Mouse (Mus musculus) hindbrain, postnatal 0 days (tissue): ENCODE data around the gene Aqp2. TPM values are rescaled to one million over a fixed set of nuclear protein-coding genes. Genes with fewer than 3 reads are reported as not detected.

Source experiments
- ATAC-seq: fragments of 200-750 bp; cut with Nextera tagmentation; 2 replicates; pipeline ENCODE4 v1.8.0; 2017; ENCODE audit warnings: mild to moderate bottlenecking, moderate TSS enrichment, moderate library complexity
- DNase-seq: peaks from one replicate; pipeline ENCODE4 v3.0.0-alpha.2; 2015; ENCODE audit warnings: low spot score
- H3K27ac ChIP-seq: fragments of 300-500 bp; sonication (generic); 2 replicates; pipeline ENCODE4 v1.5.1; 2014; ENCODE audit warnings: mild to moderate bottlenecking
- H3K27me3 ChIP-seq: fragments of 300-500 bp; sonication (generic); 2 replicates; pipeline ENCODE4 v1.6.1; 2014; ENCODE audit warnings: low read length, mixed read lengths; ENCODE audit not compliant: insufficient read depth
- H3K36me3 ChIP-seq: fragments of 300-500 bp; sonication (generic); 2 replicates; pipeline ENCODE4 v1.6.1; 2014; ENCODE audit warnings: low read length, mixed read lengths; ENCODE audit not compliant: insufficient read depth
- H3K4me1 ChIP-seq: fragments of 300-500 bp; sonication (generic); 2 replicates; pipeline ENCODE4 v1.6.1; 2014; ENCODE audit warnings: antibody characterized with exemption, low read length, mixed read lengths; ENCODE audit not compliant: insufficient read depth
- H3K4me2 ChIP-seq: fragments of 300-500 bp; sonication (generic); 2 replicates; pipeline ENCODE4 v1.6.1; 2014; ENCODE audit warnings: low read depth, mild to moderate bottlenecking, low read length, moderate library complexity, mixed read lengths
- H3K4me3 ChIP-seq: fragments of 300-500 bp; sonication (generic); 2 replicates; pipeline ENCODE4 v1.5.1; 2014; ENCODE audit warnings: low read length
- H3K9ac ChIP-seq: fragments of 300-500 bp; sonication (generic); replicated peaks from 2 replicates; pipeline ENCODE4 v1.6.1; 2014; ENCODE audit warnings: mild to moderate bottlenecking, low read length, moderate library complexity, mixed read lengths
- H3K9me3 ChIP-seq: fragments of 300-500 bp; sonication (generic); 2 replicates; pipeline ENCODE4 v1.6.1; 2016; ENCODE audit warnings: low read length, mixed read lengths
- CTCF ChIP-seq: IDR thresholded peaks from 2 replicates; pipeline ENCODE4 v1.5.1; 2016; ENCODE audit warnings: antibody characterized with exemption, control low read depth, low read depth
- WGBS: fragments of 180-500 bp; shearing (Covaris S2); extraction: QIAGEN DNeasy Blood & Tissue Kit; methylation state at CpG from one replicate; pipeline ENCODE4 v1.1.7; 2014; 5-methylcytosine and 5-hydroxymethylcytosine counted together
- polyA plus RNA-seq: library from polyadenylated mRNA; unstranded; fragments of >200 nt; fragmentation: Nextera tagmentation; extraction: Ambion mirVana; gene quantifications from 2 replicates; pipeline ENCODE4 v1.2.1, GENCODE M21; 2015
- total RNA-seq: library from RNA; depleted of rRNA; stranded (reverse); fragments of >200 nt; gene quantifications from 2 replicates; pipeline ENCODE4 v1.2.3, GENCODE M21; 2014

Aqp2 gene
- total and polyA plus RNA-seq, 2 experiments from 2014 or later, result 0.10 TPM; not detected in 1

DNA sequence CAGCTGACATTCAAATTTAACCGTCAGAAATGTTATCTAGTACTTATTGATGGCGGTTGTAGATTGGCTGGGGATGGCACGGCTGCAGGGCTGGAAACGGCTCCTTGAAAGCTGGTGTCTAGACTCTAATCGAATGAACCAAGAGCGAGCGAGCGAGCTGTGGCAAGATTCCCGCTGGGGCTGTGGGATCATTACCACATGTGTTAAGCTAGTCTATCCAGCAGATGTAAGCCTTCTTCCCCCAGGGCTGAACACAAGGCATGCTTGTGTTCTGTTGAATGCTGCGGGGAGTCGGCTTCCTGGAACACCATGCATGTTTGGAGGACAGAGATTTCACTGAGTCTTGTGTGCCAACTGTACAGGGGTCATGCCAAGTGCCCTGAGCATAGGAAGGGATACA is 32.3 kb upstream of the Aqp2 start:
- ATAC-seq (peak; percentile 63), DNase-seq (peak; percentile 74)

DNA sequence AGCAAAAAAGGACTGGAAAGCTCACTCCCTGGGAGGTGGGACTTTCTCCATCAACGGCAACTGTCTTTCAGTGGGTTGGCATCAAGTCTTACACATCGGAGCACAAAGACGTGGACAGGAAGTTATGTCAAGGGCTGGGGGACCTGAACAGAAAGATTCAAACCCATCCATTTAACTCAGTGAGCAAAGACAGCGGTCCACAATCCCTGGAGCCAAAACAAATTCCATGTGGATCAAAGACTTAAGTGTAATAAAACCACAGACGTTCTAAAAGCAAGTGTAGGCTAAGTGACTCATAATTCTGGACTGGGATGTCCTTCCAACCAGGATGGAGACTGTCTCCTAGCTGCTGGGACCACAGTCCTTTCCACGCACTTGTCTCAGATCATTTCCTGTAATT is 31.1 kb upstream of the Aqp2 start:
- peaks cover 4% of the 10 kb centered on the region; the same call in 1 of the 2 replicates for H3K4me1 ChIP-seq
- H3K4me2 ChIP-seq, result no peak overlapping the region
- no peaks in the 10 kb centered on the region for H3K36me3 ChIP-seq
- no peak overlapping the region for H3K4me3 ChIP-seq
- no peak overlapping the region for H3K9ac ChIP-seq
- H3K27me3 ChIP-seq, result no peaks in the 10 kb centered on the region
- ATAC-seq (no peak), DNase-seq (no peak)
- no peak overlapping the region for H3K27ac ChIP-seq
- 80% methylated on average over 6 of the region's 6 CpGs for whole genome bisulfite sequencing
- no peaks in the 10 kb centered on the region for H3K9me3 ChIP-seq
- no peak for TF ChIP-seq CTCF

More for the DNA sequence above, 32.3 kb upstream of the Aqp2 start:
- TF ChIP-seq CTCF, result no peak
- no peak overlapping the region for H3K4me3 ChIP-seq
- no peak overlapping the region for H3K9ac ChIP-seq
- H3K36me3 ChIP-seq, result no peaks in the 10 kb centered on the region
- 47% methylated on average over 11 of the region's 11 CpGs for WGBS
- peaks cover 4% of the 10 kb centered on the region; the same call in 1 of the 2 replicates for H3K4me1 ChIP-seq
- H3K27ac ChIP-seq, result no peak overlapping the region
- H3K27me3 ChIP-seq, result no peaks in the 10 kb centered on the region
- H3K4me2 ChIP-seq, result no peak overlapping the region
- no peaks in the 10 kb centered on the region for H3K9me3 ChIP-seq

DNA sequence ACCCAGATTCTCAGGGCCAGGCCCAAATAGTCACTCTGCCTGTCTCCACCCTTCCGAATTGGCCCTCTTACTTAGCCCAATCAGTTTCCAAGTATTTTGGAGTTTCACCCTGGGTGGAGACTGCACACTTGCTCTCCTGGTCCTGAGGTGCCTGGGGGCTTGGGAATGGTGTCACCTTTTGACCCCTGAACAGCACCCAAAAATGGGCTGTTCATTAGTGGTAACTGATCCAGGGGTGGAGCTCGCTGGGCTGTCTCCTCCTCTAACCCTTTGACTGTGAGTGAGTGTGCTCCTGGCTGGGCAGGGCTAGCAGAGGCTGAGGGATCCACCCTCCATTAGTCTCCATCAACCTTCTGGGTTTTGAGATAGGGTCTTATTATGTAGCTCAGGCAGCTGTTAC is 29.0 kb upstream of the Aqp2 start:
- 68% methylated on average over 2 of the region's 2 CpGs for WGBS
- no peak for ATAC-seq

DNA sequence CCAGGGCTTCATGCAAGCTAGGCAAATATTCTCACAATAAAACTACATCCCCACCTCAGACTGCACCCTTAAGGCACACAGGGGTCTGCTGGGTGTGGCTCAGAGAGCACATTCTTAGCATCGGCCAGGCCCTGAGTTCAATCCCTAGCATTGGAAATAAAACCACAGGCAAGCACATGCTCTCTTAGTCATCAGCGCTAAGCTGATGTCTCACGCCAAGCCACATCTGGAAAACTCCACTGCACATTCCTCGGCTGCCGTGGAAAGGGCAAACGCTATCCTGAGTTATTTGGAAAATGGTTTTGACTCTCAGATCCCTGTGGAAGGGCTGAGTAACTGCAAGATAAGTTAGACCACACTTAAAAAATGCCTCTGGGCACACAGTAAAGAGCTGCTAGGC is 25.1 kb upstream of the Aqp2 start:
- Histone ChIP-seq H3K4me1 (no peaks in the 10 kb centered on the region), H3K36me3 (no peaks in the 10 kb centered on the region), H3K4me2 (no peak overlapping the region), H3K9ac (no peak overlapping the region), H3K4me3 (no peak overlapping the region), H3K27ac (no peak overlapping the region), H3K27me3 (no peaks in the 10 kb centered on the region), H3K9me3 (no peaks in the 10 kb centered on the region)
- ATAC-seq (no peak), DNase-seq (no peak)
- WGBS, result 73% methylated on average over 6 of the region's 6 CpGs
- TF ChIP-seq CTCF, result no peak

More for the DNA sequence above, 29.0 kb upstream of the Aqp2 start:
- Histone ChIP-seq H3K27ac (no peak overlapping the region), H3K9ac (no peak overlapping the region), H3K36me3 (no peaks in the 10 kb centered on the region), H3K4me1 (peaks cover 4% of the 10 kb centered on the region; the same call in 1 of the 2 replicates), H3K4me3 (no peak overlapping the region), H3K9me3 (no peaks in the 10 kb centered on the region), H3K27me3 (no peaks in the 10 kb centered on the region), H3K4me2 (no peak overlapping the region)
- no peak for TF ChIP-seq CTCF
- DNase-seq, result no peak

DNA sequence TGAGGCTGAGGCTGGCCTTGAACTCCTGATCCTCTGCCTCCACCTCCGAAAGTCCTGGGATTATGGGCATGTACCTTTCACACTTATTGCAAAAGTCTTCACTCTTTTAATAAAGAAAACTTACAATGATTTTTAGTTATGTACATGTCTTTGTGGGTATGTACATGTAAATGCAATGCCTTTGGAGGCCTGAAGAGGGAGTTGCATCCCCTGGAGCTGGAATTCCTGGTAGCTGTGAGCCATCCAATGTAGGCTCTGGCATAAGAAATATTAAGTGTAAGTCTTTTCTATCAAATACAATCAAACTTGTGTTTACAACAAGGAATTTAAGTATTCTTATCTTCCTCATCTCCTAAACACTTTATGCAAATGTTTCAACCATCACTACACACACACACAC is 19.9 kb upstream of the Aqp2 start:
- TF ChIP-seq CTCF, result peak; percentile 20; the same call in 1 of the 2 replicates
- WGBS, result 86% methylated on average over 1 of the region's 1 CpGs

DNA sequence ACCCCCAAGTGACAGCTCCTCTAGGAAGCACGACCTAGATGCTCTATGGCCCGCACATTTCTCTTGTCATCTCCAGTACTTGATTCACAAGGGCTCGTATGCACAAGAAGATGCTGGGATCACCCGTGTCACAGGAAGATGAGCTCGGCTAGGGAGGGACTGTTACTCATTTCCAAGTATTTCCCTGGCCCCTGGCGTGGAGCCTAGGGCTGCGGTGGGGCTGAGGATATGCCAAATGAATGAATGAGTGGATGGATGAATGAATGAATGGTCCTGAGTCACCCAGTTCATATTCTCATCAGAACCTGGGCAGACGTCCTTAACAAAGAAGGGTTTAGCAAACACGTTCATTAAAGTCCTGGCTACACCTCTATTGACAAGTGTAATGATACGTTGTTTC is 18.6 kb upstream of the Aqp2 start:
- WGBS, result 79% methylated on average over 10 of the region's 10 CpGs
- Histone ChIP-seq H3K36me3 (no peaks in the 10 kb centered on the region), H3K9ac (no peak overlapping the region), H3K4me3 (no peak overlapping the region), H3K27me3 (no peaks in the 10 kb centered on the region), H3K27ac (no peak overlapping the region), H3K9me3 (no peaks in the 10 kb centered on the region), H3K4me1 (no peaks in the 10 kb centered on the region), H3K4me2 (no peak overlapping the region)
- ATAC-seq (no peak), DNase-seq (no peak)
- TF ChIP-seq CTCF, result no peak

More for the DNA sequence above, 19.9 kb upstream of the Aqp2 start:
- ATAC-seq (no peak), DNase-seq (no peak)
- Histone ChIP-seq H3K9ac (no peak overlapping the region), H3K9me3 (no peaks in the 10 kb centered on the region), H3K27me3 (no peaks in the 10 kb centered on the region), H3K4me3 (no peak overlapping the region), H3K4me2 (no peak overlapping the region), H3K36me3 (no peaks in the 10 kb centered on the region), H3K4me1 (no peaks in the 10 kb centered on the region), H3K27ac (no peak overlapping the region)

DNA sequence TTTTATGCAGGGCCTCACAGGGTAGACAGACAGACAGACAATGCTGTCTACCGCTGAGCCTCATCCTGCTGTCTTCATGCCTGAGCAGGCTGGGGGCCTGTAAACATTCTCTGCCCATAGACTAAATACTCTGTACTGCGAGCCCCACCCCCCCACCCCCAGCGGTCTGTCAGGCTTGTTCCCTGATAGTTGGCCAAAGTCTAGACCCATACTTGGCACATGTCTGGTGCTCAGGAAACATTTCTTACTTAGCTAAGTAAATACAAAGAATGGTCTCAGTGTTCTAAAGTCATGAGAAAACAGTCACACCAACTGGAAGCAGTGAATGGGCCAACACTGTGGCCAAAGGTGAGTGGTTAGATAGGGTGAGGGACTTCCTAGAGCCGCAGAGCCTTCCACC is 11.5 kb upstream of the Aqp2 start:
- ATAC-seq, result no peak
- WGBS, result 52% methylated on average over 4 of the region's 4 CpGs
- no peak for DNase-seq
- Histone ChIP-seq H3K4me1 (no peaks in the 10 kb centered on the region), H3K9me3 (no peaks in the 10 kb centered on the region), H3K9ac (no peak overlapping the region), H3K27ac (no peak overlapping the region), H3K36me3 (no peaks in the 10 kb centered on the region), H3K4me2 (no peak overlapping the region), H3K4me3 (no peak overlapping the region), H3K27me3 (no peaks in the 10 kb centered on the region)
- TF ChIP-seq CTCF, result no peak
